In genomic region chr5:105492367-105493246, GRCm38 (mm10) we compare ENCODE assay signal across 8 mouse cellular contexts. TPM values are rescaled to one million over a fixed set of nuclear protein-coding genes. Genes with fewer than 3 reads are reported as not detected.
DNase-seq lines count a peak whose midpoint lies in the region; ATAC-seq lines count a peak whose summit lies in the region.

No protein-coding gene starts in this region.

- ATAC-seq in midbrain, embryonic 12.5 days (ENCODE audit: low FRiP score, low read depth), result peak; percentile 35; the same call in 1 of the 2 replicates

- no peak overlapping the region for H3K4me2 ChIP-seq in midbrain, embryonic 12.5 days (replicated peaks)

- peaks cover 45% of the 10 kb centered on the region for H3K4me1 ChIP-seq in midbrain, embryonic 12.5 days

- no peak overlapping the region for H3K4me3 ChIP-seq in midbrain, embryonic 12.5 days

- H3K27me3 ChIP-seq in midbrain, embryonic 12.5 days, result peaks cover 42% of the 10 kb centered on the region

- peaks cover 5% of the 10 kb centered on the region; the same call in 1 of the 2 replicates for H3K36me3 ChIP-seq in midbrain, embryonic 12.5 days

- peak; percentile 26 for DNase-seq in heart, postnatal 4 days
- no peak for DNase-seq in heart, adult 8-10 months (ENCODE audit: low spot score)
- DNase-seq in ES-CJ7 (ENCODE audit: low read depth, low spot score), result peak; percentile 47
- peak; percentile 64 to 75 for DNase-seq in cerebellum, postnatal 25 days
- peak; percentile 45 to 49 for DNase-seq in kidney, adult 8-10 months
- DNase-seq in thymus, postnatal 4 days, result peak; percentile 66
- DNase-seq in gastrocnemius, adult 18-20 months (ENCODE audit: low spot score), result no peak

- H3K9me3 ChIP-seq in midbrain, embryonic 12.5 days, result no peaks in the 10 kb centered on the region

- 15% methylated on average over 10 of the region's 10 CpGs for WGBS in midbrain, embryonic 12.5 days

- 0 out of 2 replicates have a peak overlapping the region, but pooled peaks have one; percentile 22 for H3K27ac ChIP-seq in midbrain, embryonic 12.5 days (replicated peaks)

- H3K9ac ChIP-seq in midbrain, embryonic 12.5 days (replicated peaks), result no peak overlapping the region

RNA-seq across cellular contexts. Expression of gene Lrrc8c, which starts 26.6 kb away (rescaled TPM):
- 10 to 100 TPM; 46.3 to 51.6 TPM for total RNA-seq in heart, postnatal 4 days (2021)
- 10 to 100 TPM; 15.3 to 24.9 (median 23.1) TPM for total RNA-seq in heart, adult 8-10 months (2022)
- polyA plus RNA-seq in midbrain, embryonic 12.5 days (2016; fragmentation: Nextera tagmentation; extraction: Ambion mirVana), result 9.4 and 11.0 TPM in 2 replicates
- total RNA-seq in gastrocnemius, adult 18-20 months (2021), result 10 to 100 TPM in 1 of 2 experiments, 1 to 10 TPM in 1; 9.3 to 10.6 TPM

Comparison
In these comparisons a context has a peak if more than half of its experiments do, and no peak if none do; other contexts are left out.
1. DNase-seq: peak in heart, postnatal 4 days (single experiment), ES-CJ7 (single experiment), cerebellum, postnatal 25 days (2 of 2), kidney, adult 8-10 months (2 of 2) and thymus, postnatal 4 days (single experiment); none in heart, adult 8-10 months (single experiment) and gastrocnemius, adult 18-20 months (single experiment).